Mouse (Mus musculus): ENCODE results near the gene Clic1. TPM values are rescaled to one million over a fixed set of nuclear protein-coding genes. Genes with fewer than 3 reads are reported as not detected.
A peak's percentile ranks its signal among the peaks of the same experiment; 100 is the strongest.

Clic1 gene
- polyA plus RNA-seq, 1 experiment from 2014 or later: 102 TPM

- Histone ChIP-seq H3K27me3 (ENCODE audit: insufficient read depth, low read length) (no peaks in the 10 kb centered on the region), H3K4me3 (ENCODE audit: low read depth, low read length) (no peak overlapping the region), H3K36me3 (replicated peaks; ENCODE audit: insufficient read depth, low read length) (peaks cover 86% of the 10 kb centered on the region), H3K27ac (ENCODE audit: low read depth) (no peak overlapping the region), H3K9ac (replicated peaks) (no peak overlapping the region), H3K4me1 (ENCODE audit: insufficient read depth) (no peaks in the 10 kb centered on the region), H3K9me3 (ENCODE audit: low read length) (no peaks in the 10 kb centered on the region), H3K4me2 (ENCODE audit: low read depth, low read length) (no peak overlapping the region)
- ATAC-seq (no peak), DNase-seq (peak; percentile 13)
- 86% methylated on average over 13 of the region's 13 CpGs for WGBS (ENCODE audit: insufficient replicate concordance)
- TF ChIP-seq CTCF (IDR thresholded peaks at IDR 0.05; ENCODE audit: low read depth) (no peak), EP300 (IDR thresholded peaks at IDR 0.05; ENCODE audit: low read depth) (no peak)
Observed at GRCm38 (mm10) chr17:35012430-35012829, 37.3 kb upstream of the Clic1 start.

- 78% methylated on average over 6 of the region's 6 CpGs for WGBS (ENCODE audit: insufficient replicate concordance)
- H3K27ac ChIP-seq (ENCODE audit: low read depth): no peak overlapping the region
- DNase-seq (peak; percentile 21), ATAC-seq (no peak)
- H3K27me3 ChIP-seq (ENCODE audit: insufficient read depth, low read length): no peaks in the 10 kb centered on the region
- no peaks in the 10 kb centered on the region for H3K9me3 ChIP-seq (ENCODE audit: low read length)
- H3K4me1 ChIP-seq (ENCODE audit: insufficient read depth): no peaks in the 10 kb centered on the region
- H3K9ac ChIP-seq (replicated peaks): no peak overlapping the region
- H3K4me3 ChIP-seq (ENCODE audit: low read depth, low read length): no peak overlapping the region
- H3K36me3 ChIP-seq (replicated peaks; ENCODE audit: insufficient read depth, low read length): peaks cover 79% of the 10 kb centered on the region
- no peak for TF ChIP-seq EP300 (IDR thresholded peaks at IDR 0.05; ENCODE audit: low read depth)
- TF ChIP-seq CTCF (IDR thresholded peaks at IDR 0.05; ENCODE audit: low read depth): no peak
- H3K4me2 ChIP-seq (ENCODE audit: low read depth, low read length): no peak overlapping the region
Observed at GRCm38 (mm10) chr17:35013221-35013620, 36.5 kb upstream of the Clic1 start.

- H3K9ac ChIP-seq (replicated peaks): no peak overlapping the region
- H3K4me2 ChIP-seq (ENCODE audit: low read depth, low read length): no peak overlapping the region
- no peaks in the 10 kb centered on the region for H3K9me3 ChIP-seq (ENCODE audit: low read length)
- TF ChIP-seq EP300 (IDR thresholded peaks at IDR 0.05; ENCODE audit: low read depth) (no peak), CTCF (IDR thresholded peaks at IDR 0.05; ENCODE audit: low read depth) (no peak)
- no peak overlapping the region for H3K27ac ChIP-seq (ENCODE audit: low read depth)
- peaks cover 63% of the 10 kb centered on the region for H3K36me3 ChIP-seq (replicated peaks; ENCODE audit: insufficient read depth, low read length)
- DNase-seq (peak; percentile 16), ATAC-seq (no peak)
- H3K27me3 ChIP-seq (ENCODE audit: insufficient read depth, low read length): no peaks in the 10 kb centered on the region
- WGBS (ENCODE audit: insufficient replicate concordance): 91% methylated on average over 16 of the region's 16 CpGs
- no peaks in the 10 kb centered on the region for H3K4me1 ChIP-seq (ENCODE audit: insufficient read depth)
- H3K4me3 ChIP-seq (ENCODE audit: low read depth, low read length): no peak overlapping the region
Observed at GRCm38 (mm10) chr17:35015296-35015695, 34.5 kb upstream of the Clic1 start.

- H3K9ac ChIP-seq (replicated peaks): no peak within 1 kb of the TSS
- H3K4me3 ChIP-seq (ENCODE audit: low read depth, low read length): no peak within 1 kb of the TSS
- no peaks in the 10 kb centered on the region for H3K9me3 ChIP-seq (ENCODE audit: low read length)
- no peak for TF ChIP-seq EP300 (IDR thresholded peaks at IDR 0.05; ENCODE audit: low read depth)
- TF ChIP-seq CTCF (IDR thresholded peaks at IDR 0.05; ENCODE audit: low read depth): no peak
- H3K27ac ChIP-seq (ENCODE audit: low read depth): no peak within 1 kb of the TSS
- H3K36me3 ChIP-seq (replicated peaks; ENCODE audit: insufficient read depth, low read length): peaks cover 52% of the 10 kb centered on the region
- H3K27me3 ChIP-seq (ENCODE audit: insufficient read depth, low read length): no peaks in the 10 kb centered on the region
- WGBS (ENCODE audit: insufficient replicate concordance): 46% methylated on average over 11 of the region's 12 CpGs
- DNase-seq (peak; percentile 47), ATAC-seq (peak; percentile 37)
- peaks cover 4% of the 10 kb centered on the region for H3K4me1 ChIP-seq (ENCODE audit: insufficient read depth)
- no peak within 1 kb of the TSS for H3K4me2 ChIP-seq (ENCODE audit: low read depth, low read length)
Observed at GRCm38 (mm10) chr17:35016376-35016775, 33.4 kb upstream of the Clic1 start, which contains the start of gene Vwa7. TSS of gene Vwa7 (plus strand) at chr17:35016579.

GRCm38 (mm10) chr17:35016791-35017705, 32.7 kb upstream of the Clic1 start:
- 75% methylated on average over 10 of the region's 10 CpGs for WGBS (ENCODE audit: insufficient replicate concordance)
- H3K27ac ChIP-seq (ENCODE audit: low read depth): no peak overlapping the region
- ATAC-seq (peak; percentile 8; the same call in 1 of the 2 replicates), DNase-seq (peak; percentile 18)
- no peak overlapping the region for H3K4me3 ChIP-seq (ENCODE audit: low read depth, low read length)
- H3K9me3 ChIP-seq (ENCODE audit: low read length): no peaks in the 10 kb centered on the region
- no peaks in the 10 kb centered on the region for H3K27me3 ChIP-seq (ENCODE audit: insufficient read depth, low read length)
- H3K36me3 ChIP-seq (replicated peaks; ENCODE audit: insufficient read depth, low read length): peaks cover 45% of the 10 kb centered on the region
- H3K4me2 ChIP-seq (ENCODE audit: low read depth, low read length): no peak overlapping the region
- no peak for TF ChIP-seq EP300 (IDR thresholded peaks at IDR 0.05; ENCODE audit: low read depth)
- H3K4me1 ChIP-seq (ENCODE audit: insufficient read depth): peaks cover 10% of the 10 kb centered on the region
- H3K9ac ChIP-seq (replicated peaks): no peak overlapping the region

GRCm38 (mm10) chr17:35017706-35018030, 32.1 kb upstream of the Clic1 start:
- Histone ChIP-seq H3K4me2 (ENCODE audit: low read depth, low read length) (no peak overlapping the region), H3K9me3 (ENCODE audit: low read length) (no peaks in the 10 kb centered on the region), H3K36me3 (replicated peaks; ENCODE audit: insufficient read depth, low read length) (peaks cover 39% of the 10 kb centered on the region), H3K27me3 (ENCODE audit: insufficient read depth, low read length) (no peaks in the 10 kb centered on the region), H3K4me3 (ENCODE audit: low read depth, low read length) (no peak overlapping the region), H3K27ac (ENCODE audit: low read depth) (no peak overlapping the region), H3K9ac (replicated peaks) (no peak overlapping the region), H3K4me1 (ENCODE audit: insufficient read depth) (peaks cover 10% of the 10 kb centered on the region)
- DNase-seq (peak; percentile 15), ATAC-seq (no peak)
- no peak for TF ChIP-seq EP300 (IDR thresholded peaks at IDR 0.05; ENCODE audit: low read depth)
- TF ChIP-seq CTCF (IDR thresholded peaks at IDR 0.05; ENCODE audit: low read depth): no peak
- 71% methylated on average over 14 of the region's 14 CpGs for WGBS (ENCODE audit: insufficient replicate concordance)

All from liver, postnatal 0 days (tissue).